Mouse (Mus musculus): Measurements from ENCODE around the gene Lrrc8b.
A peak's percentile ranks its signal among the peaks of the same experiment; 100 is the strongest.

DNA sequence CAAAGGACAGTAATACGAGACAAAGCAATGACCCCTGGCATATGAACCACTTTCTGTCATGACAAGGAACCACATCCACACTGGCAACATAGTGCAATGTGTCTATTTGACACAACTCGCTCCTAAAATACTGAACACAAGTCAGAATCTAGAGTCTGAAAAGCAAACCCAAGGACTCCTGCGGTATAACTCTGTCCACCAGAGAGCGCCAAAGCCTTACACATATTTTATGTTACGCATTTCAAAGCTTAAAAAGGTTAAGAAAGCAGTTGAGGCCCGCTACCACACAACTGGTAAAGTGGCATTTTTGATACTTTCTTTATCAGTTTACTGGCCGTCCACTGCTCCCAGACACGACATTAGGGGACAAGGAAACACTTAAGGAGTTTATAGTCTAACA, 10.6 kb upstream of the Lrrc8b start:
- no peak for TF ChIP-seq POLR2A (IDR thresholded peaks at IDR 0.05; ENCODE audit: low read depth, low read length)
- TF ChIP-seq CTCF (conservative IDR thresholded peaks at IDR 0.05; ENCODE audit: insufficient read depth, insufficient read length, low read depth, low read length): peak; percentile 28; the same call in 1 of the 2 replicates

Measured in kidney, adult 2 months (tissue).